Mouse (Mus musculus): Measurements from ENCODE around the gene Mospd2.

DNA sequence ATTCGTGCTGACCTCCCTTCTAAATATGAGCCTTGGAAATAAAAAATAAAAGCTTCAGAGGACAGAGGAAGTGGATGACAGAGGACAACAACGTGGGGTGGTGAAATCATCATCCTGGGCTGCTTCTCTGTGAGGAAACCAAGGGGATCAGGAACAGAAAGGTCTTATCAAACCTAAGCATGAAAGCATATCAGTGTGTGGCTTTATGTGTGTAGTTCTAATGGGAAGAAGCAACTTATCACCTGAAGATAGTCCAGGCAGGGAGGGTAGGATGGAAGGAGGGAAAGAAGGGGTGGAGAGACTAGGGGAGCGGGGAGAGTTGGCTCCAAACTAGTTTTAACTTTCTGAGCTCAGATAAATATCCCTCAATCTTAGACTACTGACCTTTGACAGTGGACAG lies 67.2 kb downstream of the Mospd2 start:
- TF ChIP-seq CTCF (conservative IDR thresholded peaks at IDR 0.05; ENCODE audit: insufficient read depth, insufficient read length, low read depth, low read length) = no peak
- no peak for TF ChIP-seq POLR2A (IDR thresholded peaks at IDR 0.05; ENCODE audit: low read depth, low read length)

Measured in kidney, adult 2 months (tissue).